Mouse (Mus musculus) MEL-GATA-1-ER (cell line): ENCODE measurements at regions not wholly inside any gene's neighbourhood (a gene's known extent, or its start where the extent isn't known, plus 50 kb on each side); places are given as distances from the start of the nearest gene placed in this dataset.

Experiments
- DNase-seq: peaks from one replicate; pipeline ENCODE4 v3.0.0-alpha.2; 2012; ENCODE audit warnings: low read depth; ENCODE audit errors: extremely low read depth

- DNase-seq = no peak
Measured at GRCm38 (mm10) chr11:85966207-85966606, 80.0 kb downstream of the Tbx4 start.

GRCm38 (mm10) chr11:85970287-85970686 lies 84.1 kb downstream of the Tbx4 start:
- no peak for DNase-seq

- peak; percentile 66 for DNase-seq
Measured at GRCm38 (mm10) chr11:85972385-85972784, 86.2 kb downstream of the Tbx4 start.

GRCm38 (mm10) chr11:85973736-85974135 lies 87.5 kb downstream of the Tbx4 start:
- no peak for DNase-seq

- DNase-seq = no peak
Measured at GRCm38 (mm10) chr11:85976693-85977434, 90.6 kb downstream of the Tbx4 start.

- DNase-seq = no peak
Measured at GRCm38 (mm10) chr11:85980388-85980787, 94.2 kb downstream of the Tbx4 start.

- no peak for DNase-seq
Measured at GRCm38 (mm10) chr11:85981561-85981960, 95.3 kb downstream of the Tbx4 start.

- DNase-seq = no peak
Measured at GRCm38 (mm10) chr11:85986338-85986737, 100.1 kb downstream of the Tbx4 start.

- no peak for DNase-seq
Measured at GRCm38 (mm10) chr11:85987181-85987580, 101.0 kb downstream of the Tbx4 start.

GRCm38 (mm10) chr11:85989536-85989935 lies 103.3 kb downstream of the Tbx4 start:
- no peak for DNase-seq

GRCm38 (mm10) chr11:85989940-85990493 lies 103.8 kb downstream of the Tbx4 start:
- no peak for DNase-seq

GRCm38 (mm10) chr11:85995318-85996095 lies 109.3 kb downstream of the Tbx4 start:
- DNase-seq = no peak

GRCm38 (mm10) chr11:85996686-85997085 lies 110.5 kb downstream of the Tbx4 start:
- DNase-seq = no peak

GRCm38 (mm10) chr11:86003341-86003740 lies 117.1 kb downstream of the Tbx4 start:
- no peak for DNase-seq

- no peak for DNase-seq
Measured at GRCm38 (mm10) chr11:86005284-86005683, 119.1 kb downstream of the Tbx4 start.

- DNase-seq = no peak
Measured at GRCm38 (mm10) chr11:86005899-86006445, 119.8 kb downstream of the Tbx4 start.

GRCm38 (mm10) chr11:86006859-86007258 lies 120.6 kb downstream of the Tbx4 start:
- DNase-seq = no peak
